Mouse (Mus musculus) midbrain, embryonic 10.5 days (tissue): ENCODE results near the gene Gse1. TPM values are rescaled to one million over a fixed set of nuclear protein-coding genes. Genes with fewer than 3 reads are reported as not detected.
A peak's percentile ranks its signal among the peaks of the same experiment; 100 is the strongest.

ENCODE experiments used
- DNase-seq: peaks from one replicate; pipeline ENCODE4 v3.0.0-alpha.2; 2017; ENCODE audit warnings: low spot score
- H3K27ac ChIP-seq: fragments of 300-500 bp; sonication (generic); replicated peaks from 2 replicates; pipeline ENCODE4 v1.5.1; 2016; ENCODE audit warnings: mild to moderate bottlenecking
- H3K27me3 ChIP-seq: fragments of 300-500 bp; sonication (generic); 2 replicates; pipeline ENCODE4 v1.6.1; 2016; ENCODE audit warnings: low read depth, mild to moderate bottlenecking; ENCODE audit not compliant: poor library complexity, severe bottlenecking
- H3K36me3 ChIP-seq: fragments of 300-500 bp; sonication (generic); 2 replicates; pipeline ENCODE4 v1.6.1; 2016; ENCODE audit warnings: mild to moderate bottlenecking, moderate library complexity
- H3K4me1 ChIP-seq: fragments of 300-500 bp; sonication (generic); 2 replicates; pipeline ENCODE4 v1.6.1; 2016
- H3K4me3 ChIP-seq: fragments of 300-500 bp; sonication (generic); 2 replicates; pipeline ENCODE4 v1.5.1; 2016; ENCODE audit warnings: mild to moderate bottlenecking, moderate library complexity
- H3K9me3 ChIP-seq: fragments of 300-500 bp; sonication (generic); replicated peaks from 2 replicates; pipeline ENCODE4 v1.6.1; 2016; ENCODE audit warnings: mild to moderate bottlenecking
- WGBS: fragments of 180-500 bp; shearing (Covaris S2); methylation state at CpG from one replicate; pipeline ENCODE4 v1.1.7; 2016; 5-methylcytosine and 5-hydroxymethylcytosine counted together
- polyA plus RNA-seq: library from polyadenylated mRNA; unstranded; fragments of >200 nt; fragmentation: Nextera tagmentation; extraction: Ambion mirVana; gene quantifications from 2 replicates; pipeline ENCODE4 v1.2.1, GENCODE M21; 2016

Gene Gse1
- polyA plus RNA-seq, 1 experiment from 2014 or later: 12.7 TPM

DNA sequence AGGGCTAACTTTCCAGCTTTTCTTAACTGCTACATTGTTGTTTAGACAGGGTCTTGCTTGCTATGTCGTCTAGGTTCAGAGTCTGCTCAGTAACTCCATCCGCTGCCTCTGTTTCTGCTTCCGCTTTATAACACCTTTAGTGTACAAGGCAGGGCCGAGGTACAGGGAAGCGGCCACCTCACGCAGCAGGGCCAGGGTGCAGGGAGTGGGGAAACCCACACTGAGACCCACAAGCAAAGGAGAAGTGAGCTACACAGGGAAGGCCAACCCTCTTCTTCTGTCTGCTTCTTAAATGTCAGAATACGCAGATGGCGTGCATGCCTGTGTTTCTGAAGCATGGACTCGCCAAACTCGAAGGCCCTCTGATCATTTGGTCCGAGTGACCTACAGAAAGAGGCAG, 250.5 kb downstream of the Gse1 start:
- WGBS: 89% methylated on average over 11 of the region's 11 CpGs
- peak overlapping the region; percentile 9; the same call in 1 of the 2 replicates for H3K27ac ChIP-seq
- no peak overlapping the region for H3K4me3 ChIP-seq
- H3K9me3 ChIP-seq: no peaks in the 10 kb centered on the region
- DNase-seq: no peak
- peaks cover 46% of the 10 kb centered on the region for H3K27me3 ChIP-seq
- H3K4me1 ChIP-seq: peaks cover 81% of the 10 kb centered on the region
- no peaks in the 10 kb centered on the region for H3K36me3 ChIP-seq

DNA sequence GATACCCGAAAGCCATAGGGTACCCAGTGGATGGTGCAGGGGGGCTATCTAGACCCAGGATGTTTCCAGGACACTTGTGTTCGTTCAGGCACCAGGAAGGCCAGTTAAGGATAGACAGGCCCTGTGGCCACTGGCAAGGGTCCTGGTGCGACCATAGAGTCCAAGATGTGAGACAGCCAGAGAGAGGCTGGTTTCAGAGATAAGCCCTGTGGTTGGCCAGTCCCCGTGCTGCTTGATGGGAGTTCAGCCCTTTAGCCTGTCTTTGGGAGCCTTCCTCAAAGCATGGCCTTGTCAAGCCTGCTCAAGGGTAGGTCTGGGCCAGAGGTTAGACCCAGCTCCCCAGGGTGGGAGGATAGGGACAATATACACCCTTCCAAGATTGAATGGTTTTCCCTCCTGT, 251.4 kb downstream of the Gse1 start:
- peaks cover 46% of the 10 kb centered on the region for H3K27me3 ChIP-seq
- no peak for DNase-seq
- H3K36me3 ChIP-seq: no peaks in the 10 kb centered on the region
- WGBS: 86% methylated on average over 4 of the region's 4 CpGs
- H3K4me3 ChIP-seq: no peak overlapping the region
- H3K4me1 ChIP-seq: peaks cover 81% of the 10 kb centered on the region
- peak overlapping the region; percentile 9 for H3K27ac ChIP-seq
- no peaks in the 10 kb centered on the region for H3K9me3 ChIP-seq

DNA sequence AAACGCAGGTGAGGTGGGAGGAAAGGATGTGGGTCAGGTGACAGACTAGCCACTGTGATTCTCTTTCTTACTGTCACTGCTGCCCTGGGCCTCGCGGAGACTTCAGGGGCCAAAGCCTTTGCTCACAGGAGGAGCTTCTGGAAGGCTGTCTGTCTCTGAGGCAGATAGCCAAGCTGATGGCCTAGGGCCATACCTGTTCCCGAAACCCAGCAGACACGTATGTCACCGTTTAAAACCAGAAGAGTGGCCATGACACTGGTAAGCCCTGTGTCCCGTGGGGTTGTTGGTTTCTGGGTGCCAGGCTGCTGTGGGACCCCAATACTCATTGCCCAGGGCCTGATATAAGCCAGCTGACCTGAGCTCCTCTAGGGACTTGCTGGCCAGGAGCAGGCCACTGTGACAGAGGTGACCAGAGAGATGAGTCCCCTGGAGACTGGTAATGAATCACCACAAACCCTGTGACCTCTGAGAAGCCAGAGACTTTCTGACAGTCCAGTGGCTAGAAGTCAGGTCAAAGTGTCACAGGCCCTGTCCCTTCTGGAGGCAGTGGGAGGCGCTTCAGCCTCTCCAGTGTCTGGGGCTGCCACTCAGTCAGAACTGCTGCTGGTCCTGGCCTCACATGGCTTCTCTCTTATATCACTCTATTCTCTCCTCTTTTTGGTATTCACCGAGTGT, 253.9 kb downstream of the Gse1 start:
- Histone ChIP-seq H3K4me3 (no peak overlapping the region), H3K36me3 (no peaks in the 10 kb centered on the region), H3K27ac (peak overlapping the region; percentile 29), H3K9me3 (no peaks in the 10 kb centered on the region), H3K27me3 (peaks cover 48% of the 10 kb centered on the region), H3K4me1 (peaks cover 81% of the 10 kb centered on the region)
- WGBS: 74% methylated on average over 9 of the region's 9 CpGs
- DNase-seq: no peak

DNA sequence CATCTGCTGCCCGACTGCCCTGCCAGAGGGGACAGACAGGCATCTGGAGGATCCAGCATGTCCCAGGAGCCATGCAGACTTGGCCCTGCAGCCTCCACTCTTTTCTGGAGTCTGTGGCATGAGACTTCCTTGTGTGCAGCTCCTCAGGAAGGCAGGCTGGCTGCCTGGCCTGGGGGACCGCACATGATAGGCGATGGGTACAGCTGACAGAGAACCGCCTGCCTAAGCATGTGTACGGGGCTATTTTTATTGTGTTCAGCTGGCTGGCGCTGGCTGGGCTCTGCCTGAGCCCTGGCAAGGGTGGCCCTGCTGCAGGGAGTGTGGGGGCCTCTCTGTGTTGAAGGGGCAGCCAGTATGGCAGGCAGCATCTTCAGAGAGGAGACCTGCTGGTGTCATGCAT, 256.2 kb downstream of the Gse1 start:
- Histone ChIP-seq H3K27me3 (peaks cover 37% of the 10 kb centered on the region), H3K4me3 (no peak overlapping the region), H3K27ac (peak overlapping the region; percentile 99), H3K9me3 (no peaks in the 10 kb centered on the region), H3K4me1 (peaks cover 69% of the 10 kb centered on the region), H3K36me3 (no peaks in the 10 kb centered on the region)
- no peak for DNase-seq
- 76% methylated on average over 6 of the region's 6 CpGs for WGBS

DNA sequence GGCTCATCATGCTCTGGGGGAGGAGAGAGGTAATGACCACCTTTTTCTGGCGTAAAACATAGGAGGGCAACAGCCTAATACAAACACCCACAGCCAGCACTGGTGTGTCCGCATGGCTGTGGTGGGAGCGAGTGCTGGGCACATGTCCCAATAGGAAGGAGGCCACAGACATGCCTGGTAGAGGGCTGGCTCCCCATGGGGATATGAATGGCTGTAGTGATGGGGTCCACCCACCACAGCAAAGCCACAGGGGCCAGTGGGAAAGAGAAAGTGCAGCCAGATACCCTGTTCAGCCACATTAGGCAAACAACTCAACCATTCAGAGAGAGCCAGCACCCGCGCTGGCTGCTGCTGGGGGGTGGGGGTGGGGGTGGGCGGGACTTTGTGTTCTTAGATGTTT, 256.9 kb downstream of the Gse1 start:
- Histone ChIP-seq H3K27ac (peak overlapping the region; percentile 99), H3K27me3 (peaks cover 43% of the 10 kb centered on the region), H3K4me3 (peak overlapping the region; percentile 16; the same call in 1 of the 2 replicates), H3K4me1 (peaks cover 71% of the 10 kb centered on the region), H3K9me3 (no peaks in the 10 kb centered on the region), H3K36me3 (no peaks in the 10 kb centered on the region)
- no peak for DNase-seq
- WGBS: 39% methylated on average over 6 of the region's 6 CpGs

DNA sequence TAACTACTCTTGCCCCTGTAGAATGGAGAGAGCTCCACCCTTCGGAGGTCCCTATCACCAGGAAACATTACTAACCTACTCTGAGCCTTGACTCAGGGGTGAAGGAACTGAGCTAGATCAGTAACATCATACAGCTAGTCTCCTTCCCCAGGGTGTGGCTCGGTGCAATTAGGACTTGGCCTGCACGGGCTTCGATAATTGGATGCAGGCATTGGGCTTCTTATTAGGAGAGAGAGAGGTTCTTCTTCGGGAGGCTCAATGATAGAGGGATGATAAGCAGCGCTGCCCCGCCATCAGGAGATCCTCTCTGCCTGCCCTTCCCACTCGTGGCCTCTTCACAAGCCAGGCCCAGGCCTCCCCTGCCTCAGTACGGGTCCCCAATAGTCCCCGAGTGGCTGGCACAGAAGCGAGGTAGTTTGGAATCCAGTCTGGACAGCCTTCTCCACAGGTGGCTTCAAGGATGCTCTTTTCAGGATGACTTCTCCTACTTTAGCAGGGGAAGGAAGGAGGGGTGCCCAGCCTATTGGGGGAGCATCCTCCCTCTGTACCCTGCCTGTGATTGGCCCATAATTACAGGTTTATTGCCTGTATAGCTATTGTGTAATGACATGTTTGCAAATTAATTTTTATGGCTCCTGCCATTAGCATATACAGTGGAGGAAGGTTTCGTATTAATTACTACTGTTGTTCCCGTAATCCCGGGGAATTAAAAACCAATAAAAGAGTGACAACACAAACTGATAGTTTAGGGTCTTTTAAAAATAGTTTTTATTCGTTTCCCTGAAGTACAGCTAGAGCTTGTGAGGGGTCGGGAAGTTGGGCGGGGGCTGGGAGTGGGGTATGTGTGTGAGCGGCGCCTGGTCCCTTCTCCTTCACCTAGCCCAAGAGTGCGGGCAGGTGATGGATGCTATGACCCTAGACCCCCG, 257.6 kb downstream of the Gse1 start:
- Histone ChIP-seq H3K27me3 (peaks cover 50% of the 10 kb centered on the region), H3K4me3 (peak overlapping the region; percentile 74), H3K36me3 (no peaks in the 10 kb centered on the region), H3K9me3 (no peaks in the 10 kb centered on the region), H3K4me1 (peaks cover 78% of the 10 kb centered on the region), H3K27ac (peak overlapping the region; percentile 99)
- no peak for DNase-seq
- 17% methylated on average over 21 of the region's 21 CpGs for WGBS

DNA sequence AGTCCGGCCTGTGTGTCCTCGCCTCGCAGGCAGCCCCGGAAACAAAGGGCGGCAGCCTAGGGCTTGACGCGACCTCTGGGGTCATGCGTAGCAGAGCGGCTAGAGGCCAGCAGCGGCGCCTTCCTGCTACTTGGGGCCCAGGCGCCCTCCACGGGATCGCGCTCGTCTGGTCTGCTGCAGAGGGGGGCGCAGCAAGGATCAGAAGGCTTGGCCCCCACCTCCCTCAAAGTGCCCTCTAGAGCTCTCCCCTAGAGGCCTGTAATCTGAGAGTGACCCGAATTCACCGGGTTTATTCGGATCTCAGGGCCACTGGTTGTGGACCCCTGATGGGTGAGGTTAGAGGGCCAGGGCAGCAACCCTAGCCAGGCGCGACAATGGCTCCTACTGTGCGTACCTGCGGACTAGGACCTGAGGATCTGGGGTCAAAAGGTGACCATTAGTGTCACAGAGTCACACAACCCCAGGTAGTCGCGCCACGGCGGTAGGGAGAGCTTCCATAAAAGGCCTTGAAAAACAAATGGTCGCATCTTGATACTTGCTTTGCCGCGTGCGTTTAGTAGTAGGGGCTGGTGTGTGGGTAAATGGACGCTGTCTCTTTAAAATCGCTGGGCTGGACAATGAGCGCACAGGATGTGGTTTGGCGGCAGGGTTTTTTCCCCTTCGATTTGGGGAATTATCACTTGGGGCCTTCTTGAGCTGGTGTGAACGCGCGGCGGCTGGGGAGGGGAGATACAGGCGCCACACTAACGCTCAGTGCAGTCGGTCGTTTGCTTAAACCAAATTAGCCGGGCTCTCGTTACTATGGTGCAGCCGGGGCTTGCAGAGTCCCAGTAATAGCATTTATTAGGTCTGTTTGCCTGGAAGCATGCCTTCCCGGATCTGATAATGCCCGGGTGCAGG, 258.5 kb downstream of the Gse1 start:
- peak; percentile 83 for DNase-seq
- peaks cover 53% of the 10 kb centered on the region for H3K27me3 ChIP-seq
- no peaks in the 10 kb centered on the region for H3K36me3 ChIP-seq
- peak overlapping the region; percentile 99 for H3K27ac ChIP-seq
- H3K4me3 ChIP-seq: peak overlapping the region; percentile 74
- H3K4me1 ChIP-seq: peaks cover 80% of the 10 kb centered on the region
- WGBS: under 1% methylated on average over 50 of the region's 50 CpGs
- no peaks in the 10 kb centered on the region for H3K9me3 ChIP-seq

DNA sequence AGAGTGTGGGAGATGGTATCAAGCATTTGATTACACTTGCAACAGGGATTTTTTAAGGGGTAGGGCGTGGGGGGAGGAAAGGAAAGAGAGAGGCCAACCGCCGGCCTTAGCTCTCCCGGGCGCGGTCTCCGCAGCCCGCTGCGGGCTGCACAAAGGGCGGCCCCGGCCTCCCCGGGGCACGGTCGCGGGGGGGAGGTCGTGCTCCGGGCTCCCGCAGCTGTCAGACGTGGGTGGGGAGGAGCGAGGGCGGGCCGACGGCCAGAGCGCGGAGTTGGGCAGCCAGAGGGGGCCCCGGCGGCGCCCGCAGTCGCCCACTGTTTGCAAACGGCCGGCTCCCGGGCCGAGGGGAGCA, 259.1 kb downstream of the Gse1 start:
- H3K4me1 ChIP-seq: peaks cover 80% of the 10 kb centered on the region
- peaks cover 59% of the 10 kb centered on the region for H3K27me3 ChIP-seq
- DNase-seq: no peak

DNA sequence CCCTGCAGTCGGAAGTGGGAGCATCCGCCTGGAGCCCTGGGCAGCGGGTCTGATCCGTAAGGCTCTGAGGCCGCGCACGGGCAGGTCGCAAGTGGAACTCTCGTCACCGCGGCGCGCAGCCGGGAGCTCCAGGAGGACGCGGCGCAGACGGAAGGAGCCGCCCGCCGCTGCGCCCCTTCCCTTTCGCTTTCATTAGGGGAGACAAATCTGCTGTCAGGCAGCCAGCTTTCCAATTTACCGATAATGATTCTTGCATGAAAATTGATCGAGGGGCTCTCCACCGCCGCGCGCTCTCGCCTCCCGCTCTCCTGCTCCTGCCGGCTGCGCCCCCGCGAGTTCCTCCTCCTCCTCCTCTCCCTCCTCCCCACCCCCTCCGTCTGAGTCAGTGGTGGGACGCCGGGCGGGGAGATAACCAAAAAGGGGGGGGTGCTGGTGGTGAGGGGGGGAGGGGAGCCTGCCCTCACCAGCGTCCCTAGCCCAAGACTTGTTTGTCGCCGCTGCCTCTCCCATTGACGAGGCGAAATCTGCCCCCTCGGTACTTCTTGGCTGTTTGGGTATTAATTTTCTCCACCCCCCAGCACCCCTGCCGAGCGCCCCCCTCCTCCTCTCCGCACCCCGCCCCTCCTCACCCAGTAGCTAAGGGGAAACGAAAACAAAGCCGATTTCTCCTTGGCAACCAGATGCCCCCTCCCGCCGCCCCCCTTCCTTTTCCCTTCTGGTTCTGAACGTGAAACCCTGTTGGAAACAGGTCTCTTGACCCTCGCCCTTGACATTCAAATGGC, 259.7 kb downstream of the Gse1 start:
- under 1% methylated on average over 54 of the region's 55 CpGs for WGBS
- Histone ChIP-seq H3K4me1 (peaks cover 82% of the 10 kb centered on the region), H3K27me3 (peaks cover 64% of the 10 kb centered on the region), H3K4me3 (peak overlapping the region; percentile 74), H3K36me3 (no peaks in the 10 kb centered on the region), H3K9me3 (no peaks in the 10 kb centered on the region), H3K27ac (peak overlapping the region; percentile 99)
- DNase-seq: peak; percentile 93

More for the DNA sequence above, 259.1 kb downstream of the Gse1 start:
- Histone ChIP-seq H3K4me3 (peak overlapping the region; percentile 74), H3K9me3 (no peaks in the 10 kb centered on the region), H3K36me3 (no peaks in the 10 kb centered on the region), H3K27ac (peak overlapping the region; percentile 99)
- WGBS: under 1% methylated on average over 34 of the region's 34 CpGs

DNA sequence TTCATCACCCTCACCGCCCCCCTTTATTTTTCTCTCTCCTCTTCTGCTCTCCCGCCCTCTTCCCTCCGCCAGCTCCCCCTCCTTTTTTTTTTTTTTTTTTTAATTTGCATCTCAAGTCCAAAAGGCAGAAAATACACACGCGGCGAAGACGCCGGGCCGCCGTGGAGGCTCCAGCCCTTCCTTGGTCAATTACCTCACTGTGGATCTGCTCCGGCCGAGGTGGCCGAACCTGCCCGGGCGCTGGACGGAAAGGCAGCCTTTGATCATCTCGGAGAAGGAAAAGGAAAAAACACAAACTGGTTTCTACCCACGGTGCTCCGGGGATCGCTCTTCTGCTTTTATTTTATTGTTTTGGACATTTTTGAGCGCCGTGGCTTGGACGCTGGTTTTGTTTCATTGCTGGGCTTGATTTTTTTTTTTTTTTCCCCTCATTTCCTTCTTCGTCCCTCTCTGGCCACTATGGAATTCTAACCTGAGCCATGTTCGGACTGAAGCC, 260.4 kb downstream of the Gse1 start:
- H3K36me3 ChIP-seq: no peaks in the 10 kb centered on the region
- peak overlapping the region; percentile 99 for H3K27ac ChIP-seq
- H3K27me3 ChIP-seq: peaks cover 64% of the 10 kb centered on the region
- H3K4me1 ChIP-seq: peaks cover 87% of the 10 kb centered on the region
- H3K4me3 ChIP-seq: peak overlapping the region; percentile 74
- H3K9me3 ChIP-seq: no peaks in the 10 kb centered on the region
- peak; percentile 75 for DNase-seq
- under 1% methylated on average over 25 of the region's 25 CpGs for WGBS

DNA sequence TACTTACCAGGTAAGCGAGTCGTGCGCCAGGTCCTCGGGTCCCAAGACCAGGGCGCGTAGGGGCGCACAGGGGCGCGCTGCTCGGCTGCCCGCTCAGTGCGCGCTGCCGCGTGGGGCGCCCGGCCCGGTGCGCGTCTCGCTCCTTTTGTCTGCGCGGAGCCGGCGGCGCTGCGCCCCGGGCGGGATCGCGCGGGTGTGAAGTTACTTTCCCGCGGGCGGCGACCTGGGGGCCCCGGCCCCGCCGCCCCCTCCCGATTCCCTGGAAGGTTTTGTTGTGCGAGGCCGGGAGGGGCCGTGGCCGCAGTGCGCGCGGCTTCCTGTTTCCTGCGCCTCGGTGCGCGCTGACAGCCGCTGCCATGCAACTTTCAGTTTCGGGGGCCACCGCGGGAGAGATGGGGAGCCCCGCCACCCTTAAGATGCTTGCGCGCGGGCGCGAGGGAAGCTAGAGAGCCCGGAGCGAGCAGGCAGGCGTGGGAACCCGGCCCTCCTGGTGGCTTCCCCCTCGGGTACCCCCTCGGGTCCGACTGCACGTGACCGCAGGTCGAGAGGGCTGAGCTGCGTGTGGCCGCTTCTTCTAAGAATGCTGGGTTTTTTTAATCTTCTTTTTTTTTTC, 261.0 kb downstream of the Gse1 start:
- Histone ChIP-seq H3K4me1 (peaks cover 87% of the 10 kb centered on the region), H3K27me3 (peaks cover 64% of the 10 kb centered on the region), H3K9me3 (no peaks in the 10 kb centered on the region), H3K36me3 (no peaks in the 10 kb centered on the region), H3K4me3 (peak overlapping the region; percentile 74), H3K27ac (peak overlapping the region; percentile 99)
- WGBS: under 1% methylated on average over 73 of the region's 73 CpGs
- DNase-seq: peak; percentile 62
